Comparison of ENCODE assay signal across 8 mouse cellular contexts in genomic region chr2:132575256-132575655, GRCm38 (mm10). TPM values are rescaled to one million over a fixed set of nuclear protein-coding genes. Genes with fewer than 3 reads are reported as not detected.
A peak's percentile ranks its signal among the peaks of the same experiment; 100 is the strongest.
DNase-seq lines count a peak whose midpoint lies in the region; ATAC-seq and TF ChIP-seq lines count a peak whose summit lies in the region.

No protein-coding gene starts in this region.

- 58% methylated on average over 3 of the region's 3 CpGs for WGBS in heart, embryonic 15.5 days
- WGBS in embryonic facial prominence, embryonic 14.5 days = 68% methylated on average over 3 of the region's 3 CpGs
- 52% methylated on average over 3 of the region's 3 CpGs for WGBS in liver, embryonic 14.5 days (ENCODE audit: insufficient replicate concordance)
- 26% methylated on average over 3 of the region's 3 CpGs for WGBS in kidney, embryonic 16.5 days

- H3K9me3 ChIP-seq in heart, embryonic 15.5 days (replicated peaks) = no peaks in the 10 kb centered on the region
- no peaks in the 10 kb centered on the region for H3K9me3 ChIP-seq in embryonic facial prominence, embryonic 14.5 days (ENCODE audit: control insufficient read depth, low read length)
- no peaks in the 10 kb centered on the region for H3K9me3 ChIP-seq in liver, embryonic 14.5 days (ENCODE audit: control insufficient read depth, low read length)
- H3K9me3 ChIP-seq in kidney, embryonic 16.5 days (ENCODE audit: low read length) = no peaks in the 10 kb centered on the region

- H3K27ac ChIP-seq in heart, embryonic 15.5 days = 0 out of 2 replicates have a peak overlapping the region, but pooled peaks have one; percentile 1
- H3K27ac ChIP-seq in embryonic facial prominence, embryonic 14.5 days (replicated peaks; ENCODE audit: low read depth, low read length) = no peak overlapping the region
- H3K27ac ChIP-seq in liver, embryonic 14.5 days = peak overlapping the region; percentile 86
- H3K27ac ChIP-seq in kidney, embryonic 16.5 days (ENCODE audit: low read length) = no peak overlapping the region

- no peak overlapping the region for H3K9ac ChIP-seq in heart, embryonic 15.5 days
- no peak overlapping the region for H3K9ac ChIP-seq in embryonic facial prominence, embryonic 14.5 days (ENCODE audit: low read depth, low read length)
- H3K9ac ChIP-seq in liver, embryonic 14.5 days (replicated peaks) = peak overlapping the region; percentile 100
- H3K9ac ChIP-seq in kidney, embryonic 16.5 days (replicated peaks; ENCODE audit: low read length) = no peak overlapping the region

- ATAC-seq in heart, embryonic 15.5 days (replicated peaks; ENCODE audit: insufficient number of reproducible peaks, insufficient read depth, low FRiP score, low read depth) = no peak
- no peak for ATAC-seq in embryonic facial prominence, embryonic 14.5 days (ENCODE audit: low read depth)
- ATAC-seq in liver, embryonic 14.5 days (ENCODE audit: insufficient read depth) = no peak
- no peak for ATAC-seq in erythroid progenitor cell, adult 5-6 weeks (replicated peaks; ENCODE audit: low FRiP score, poor library complexity, severe bottlenecking)
- ATAC-seq in kidney, embryonic 16.5 days (ENCODE audit: low FRiP score, low TSS enrichment) = no peak

- H3K27me3 ChIP-seq in heart, embryonic 15.5 days = no peaks in the 10 kb centered on the region
- H3K27me3 ChIP-seq in embryonic facial prominence, embryonic 14.5 days (replicated peaks; ENCODE audit: control insufficient read depth, insufficient read depth, low read length) = no peaks in the 10 kb centered on the region
- H3K27me3 ChIP-seq in liver, embryonic 14.5 days (ENCODE audit: control insufficient read depth, insufficient read depth, low read length) = no peaks in the 10 kb centered on the region
- H3K27me3 ChIP-seq in kidney, embryonic 16.5 days (ENCODE audit: insufficient read depth, low read length) = no peaks in the 10 kb centered on the region

- H3K4me2 ChIP-seq in heart, embryonic 15.5 days = peak overlapping the region; percentile 78
- H3K4me2 ChIP-seq in embryonic facial prominence, embryonic 14.5 days (ENCODE audit: low read depth, low read length) = peak overlapping the region; percentile 71; the same call in 1 of the 2 replicates
- peak overlapping the region; percentile 81 for H3K4me2 ChIP-seq in liver, embryonic 14.5 days (ENCODE audit: low read depth)
- H3K4me2 ChIP-seq in kidney, embryonic 16.5 days (replicated peaks; ENCODE audit: low read depth, low read length) = no peak overlapping the region

- peaks cover 24% of the 10 kb centered on the region for H3K4me1 ChIP-seq in heart, embryonic 15.5 days (replicated peaks)
- peaks cover 15% of the 10 kb centered on the region for H3K4me1 ChIP-seq in embryonic facial prominence, embryonic 14.5 days (ENCODE audit: control insufficient read depth, insufficient read depth, low read length)
- H3K4me1 ChIP-seq in liver, embryonic 14.5 days (replicated peaks; ENCODE audit: control insufficient read depth in 2 of 2, insufficient read depth in 2 of 2, low read length in 1 of 2) = peaks cover 22% of the 10 kb centered on the region in 2 experiments
- H3K4me1 ChIP-seq in kidney, embryonic 16.5 days (ENCODE audit: insufficient read depth, low read length) = peaks cover 20% of the 10 kb centered on the region

- no peak for TF ChIP-seq EP300 in liver, embryonic 14.5 days (IDR thresholded peaks at IDR 0.05; ENCODE audit: low read depth)

- peaks cover 14% of the 10 kb centered on the region; the same call in 1 of the 2 replicates for H3K36me3 ChIP-seq in heart, embryonic 15.5 days
- peaks cover 21% of the 10 kb centered on the region for H3K36me3 ChIP-seq in embryonic facial prominence, embryonic 14.5 days (ENCODE audit: control insufficient read depth, insufficient read depth, low read length)
- peaks cover 17% of the 10 kb centered on the region for H3K36me3 ChIP-seq in liver, embryonic 14.5 days (replicated peaks; ENCODE audit: control insufficient read depth, insufficient read depth, low read depth)
- H3K36me3 ChIP-seq in kidney, embryonic 16.5 days (ENCODE audit: insufficient read depth, low read length) = peaks cover 9% of the 10 kb centered on the region; the same call in 1 of the 2 replicates

- 0 out of 2 replicates have a peak overlapping the region, but pooled peaks have one; percentile 0 for H3K4me3 ChIP-seq in heart, embryonic 15.5 days
- H3K4me3 ChIP-seq in embryonic facial prominence, embryonic 14.5 days (ENCODE audit: low read depth, low read length) = no peak overlapping the region
- peak overlapping the region; percentile 97 to 99 for H3K4me3 ChIP-seq in liver, embryonic 14.5 days (ENCODE audit: insufficient read depth in 1 of 2, low read depth in 2 of 2, low read length in 2 of 2)
- no peak overlapping the region for H3K4me3 ChIP-seq in kidney, embryonic 16.5 days (ENCODE audit: low read length)

- no peak for DNase-seq in heart, adult 9 months (ENCODE audit: low spot score in 2 of 2)
- DNase-seq in A20 (ENCODE audit: low read depth, low spot score) = peak; percentile 38
- no peak for DNase-seq in embryonic facial prominence, embryonic 14.5 days (ENCODE audit: low spot score)
- DNase-seq in liver, embryonic 14.5 days (ENCODE audit: low read depth in 3 of 3, low spot score in 3 of 3) = no peak
- no peak for DNase-seq in frontal cortex, postnatal 14 days (ENCODE audit: low spot score in 2 of 2)

- TF ChIP-seq CTCF in liver, embryonic 14.5 days (IDR thresholded peaks at IDR 0.05; ENCODE audit: low read depth) = no peak

RNA-seq across cellular contexts. Expression of gene Gpcpd1, which starts 12.3 kb away (rescaled TPM):
- 28.4 and 36.0 TPM in 2 replicates for polyA plus RNA-seq in heart, embryonic 15.5 days (2015; fragmentation: Nextera tagmentation; extraction: Ambion mirVana)
- 40.4 and 49.0 TPM in 2 replicates for polyA plus RNA-seq in embryonic facial prominence, embryonic 14.5 days (2014; fragmentation: Nextera tagmentation; extraction: Ambion mirVana)
- polyA plus RNA-seq in liver, embryonic 14.5 days (2012; rRNA removed) = 20.6 and 31.0 TPM in 2 replicates
- polyA plus RNA-seq in liver, embryonic 14.5 days (2014; fragmentation: Nextera tagmentation; extraction: Ambion mirVana) = 67.7 and 78.4 TPM in 2 replicates
- total RNA-seq in erythroid progenitor cell, adult 5-6 weeks (2015; ENCODE audit: low replicate concordance) = 249 and 306 TPM in 2 replicates
- 276 and 286 TPM in 2 replicates for total RNA-seq in erythroid progenitor cell, adult 5-6 weeks (2017; ENCODE audit: low replicate concordance)
- polyA plus RNA-seq in kidney, embryonic 16.5 days (2015; fragmentation: Nextera tagmentation; extraction: Ambion mirVana) = 25.6 and 30.8 TPM in 2 replicates

Comparison
In these comparisons a context has a peak if more than half of its experiments do, and no peak if none do; other contexts are left out.
1. H3K27ac ChIP-seq: peak in heart, embryonic 15.5 days (single experiment) and liver, embryonic 14.5 days (single experiment); none in embryonic facial prominence, embryonic 14.5 days (single experiment) and kidney, embryonic 16.5 days (single experiment).
2. H3K4me3 ChIP-seq: peak in heart, embryonic 15.5 days (single experiment) and liver, embryonic 14.5 days (2 of 2); none in embryonic facial prominence, embryonic 14.5 days (single experiment) and kidney, embryonic 16.5 days (single experiment).